20 mouse cellular contexts compared by ENCODE assay signal in genomic region chr9:7335766-7336680, GRCm38 (mm10). TPM values are rescaled to one million over a fixed set of nuclear protein-coding genes. Genes with fewer than 3 reads are reported as not detected.
"Had no signal": no experiment of that assay in that cellular context is flagged by ENCODE, and none has a peak within 500 bp of the region (broad histone marks: within the 10 kb centered on the region; RNA-seq: fewer than 3 reads in every experiment).

No protein-coding gene starts in this region.

- ATAC-seq: intestine, embryonic 16.5 days; midbrain, embryonic 15.5 days had no signal

- H3K4me1 ChIP-seq: limb, embryonic 15.5 days; midbrain, embryonic 10.5 days; midbrain, embryonic 15.5 days; neural tube, embryonic 13.5 days had no signal

- H3K27me3 ChIP-seq: limb, embryonic 15.5 days; midbrain, embryonic 15.5 days; neural tube, embryonic 13.5 days had no signal

- H3K27ac ChIP-seq: limb, embryonic 15.5 days; liver, embryonic 14.5 days; midbrain, embryonic 10.5 days; midbrain, embryonic 15.5 days; neural tube, embryonic 13.5 days had no signal

- DNase-seq: kidney, adult 2 months; retina, postnatal 1 day; right cerebral cortex, postnatal 4 days; thymus, adult 2 months; thymus, postnatal 25 days had no signal

- H3K9ac ChIP-seq: limb, embryonic 15.5 days; liver, embryonic 14.5 days; midbrain, embryonic 15.5 days; neural tube, embryonic 13.5 days had no signal

- H3K4me3 ChIP-seq: limb, embryonic 15.5 days; midbrain, embryonic 10.5 days; midbrain, embryonic 15.5 days; neural tube, embryonic 13.5 days had no signal

- H3K4me2 ChIP-seq: limb, embryonic 15.5 days; midbrain, embryonic 15.5 days; neural tube, embryonic 13.5 days had no signal

- H3K36me3 ChIP-seq: limb, embryonic 15.5 days; midbrain, embryonic 10.5 days; midbrain, embryonic 15.5 days; neural tube, embryonic 13.5 days had no signal

- H3K9me3 ChIP-seq: limb, embryonic 15.5 days; midbrain, embryonic 10.5 days; midbrain, embryonic 15.5 days; neural tube, embryonic 13.5 days had no signal

RNA-seq across cellular contexts. Expression of gene Mmp12, which starts 8.2 kb away (rescaled TPM):
- total RNA-seq: layer of hippocampus, postnatal 25 days; left cerebral cortex, postnatal 25 days; megakaryocyte progenitor cell, adult 5-6 weeks had no signal
- polyA plus RNA-seq: limb, embryonic 11.5 days; lung, embryonic 16.5 days; midbrain, embryonic 10.5 days; midbrain, embryonic 15.5 days; neural tube, embryonic 13.5 days; stomach, embryonic 14.5 days had no signal

RNA-seq across cellular contexts. Expression of gene Mmp1b, which starts 51.8 kb away (rescaled TPM):
- total RNA-seq: layer of hippocampus, adult 8-10 months; layer of hippocampus, postnatal 25 days; left cerebral cortex, adult 8-10 months; left cerebral cortex, postnatal 25 days; megakaryocyte progenitor cell, adult 5-6 weeks had no signal
- polyA plus RNA-seq: intestine, embryonic 16.5 days; kidney, adult 2 months; large intestine, adult 2 months; limb, embryonic 11.5 days; limb, embryonic 15.5 days; liver, embryonic 14.5 days; lung, embryonic 16.5 days; midbrain, embryonic 10.5 days; midbrain, embryonic 15.5 days; neural tube, embryonic 13.5 days; stomach, embryonic 14.5 days; thymus, adult 2 months had no signal
